Mouse (Mus musculus) brain, embryonic 14.5 days (tissue): ENCODE data around the gene Wnt10b. TPM values are rescaled to one million over a fixed set of nuclear protein-coding genes. Genes with fewer than 3 reads are reported as not detected.
"Not testable (repeated sequence)": the region's sequence is repeated elsewhere in the genome, so short reads cannot be mapped to it uniquely, and the experiment has no call there.

Experiments
- DNase-seq: peaks from one replicate; pipeline ENCODE4 v3.0.0-alpha.2; 2011; ENCODE audit warnings: low read depth
- CTCF ChIP-seq: fragments of 200-500 bp; IDR thresholded peaks from 2 replicates; pipeline ENCODE4 v1.5.1; 2012; ENCODE audit warnings: inconsistent platforms, mild to moderate bottlenecking, moderate library complexity, borderline replicate concordance; ENCODE audit not compliant: insufficient read depth, insufficient read length; ENCODE audit errors: extremely low read depth
- POLR2A ChIP-seq: fragments of 200-500 bp; IDR thresholded peaks from 2 replicates; pipeline ENCODE4 v1.6.1; 2012; ENCODE audit warnings: mild to moderate bottlenecking, inconsistent platforms, borderline replicate concordance; ENCODE audit not compliant: poor library complexity, insufficient read depth, insufficient read length, severe bottlenecking; ENCODE audit errors: extremely low read depth
- polyA plus RNA-seq: library from polyadenylated mRNA; depleted of rRNA; stranded (reverse); fragments of >200 nt; gene quantifications from 2 replicates; pipeline ENCODE4 v1.2.3, GENCODE M21; 2012; rRNA removed

Gene Wnt10b
- polyA plus RNA-seq = 0.95 and 2.4 TPM in 2 replicates

- TF ChIP-seq CTCF (no peak), POLR2A (no peak)
These were observed at the start of gene Wnt10b for GRCm38 (mm10) chr15:98777762-98778161. TSS of gene Wnt10b (minus strand) at chr15:98778150.

GRCm38 (mm10) chr15:98827611-98828011 is 49.7 kb upstream of the Wnt10b start:
- TF ChIP-seq CTCF = no peak
- TF ChIP-seq POLR2A = no peak
- no peak for DNase-seq

More at GRCm38 (mm10) chr15:98777762-98778161, at the start of gene Wnt10b:
- DNase-seq = no peak

- no peak for DNase-seq
- TF ChIP-seq CTCF = no peak
- TF ChIP-seq POLR2A = no peak
These were observed 45.5 kb upstream of the Wnt10b start for GRCm38 (mm10) chr15:98823434-98823833.

- TF ChIP-seq CTCF (no peak), POLR2A (no peak)
- no peak for DNase-seq
These were observed 44.2 kb upstream of the Wnt10b start for GRCm38 (mm10) chr15:98822147-98822546.

GRCm38 (mm10) chr15:98821403-98821802 is 43.5 kb upstream of the Wnt10b start:
- TF ChIP-seq CTCF (peak; percentile 43; the same call in 1 of the 2 replicates), POLR2A (no peak)
- no peak for DNase-seq

GRCm38 (mm10) chr15:98820937-98821336 is 43.0 kb upstream of the Wnt10b start:
- no peak for DNase-seq

GRCm38 (mm10) chr15:98818171-98818570 is 40.2 kb upstream of the Wnt10b start:
- DNase-seq = no peak
- TF ChIP-seq POLR2A (no peak), CTCF (no peak)

More at GRCm38 (mm10) chr15:98820937-98821336, 43.0 kb upstream of the Wnt10b start:
- TF ChIP-seq CTCF = no peak
- TF ChIP-seq POLR2A = no peak

GRCm38 (mm10) chr15:98812741-98813424 is 34.9 kb upstream of the Wnt10b start:
- no peak for DNase-seq
- no peak for TF ChIP-seq POLR2A
- no peak for TF ChIP-seq CTCF

- DNase-seq = not testable (repeated sequence)
These were observed 32.3 kb upstream of the Wnt10b start for GRCm38 (mm10) chr15:98810212-98810611.

- no peak for DNase-seq
- TF ChIP-seq CTCF (no peak), POLR2A (no peak)
These were observed 31.4 kb upstream of the Wnt10b start, which contains the start of gene Ddn for GRCm38 (mm10) chr15:98809390-98809789. TSS of gene Ddn (minus strand) at chr15:98809490.

GRCm38 (mm10) chr15:98808651-98809134 is 30.7 kb upstream of the Wnt10b start:
- DNase-seq = peak; percentile 50
- TF ChIP-seq POLR2A (no peak), CTCF (no peak)
